ENCODE assay signal across 7 mouse cellular contexts in genomic region chrX:38473537-38474299, GRCm38 (mm10). TPM values are rescaled to one million over a fixed set of nuclear protein-coding genes. Genes with fewer than 3 reads are reported as not detected.
A peak's percentile ranks its signal among the peaks of the same experiment; 100 is the strongest.
DNase-seq lines count a peak whose midpoint lies in the region; ATAC-seq and TF ChIP-seq lines count a peak whose summit lies in the region.

No protein-coding gene starts in this region.

- peak overlapping the region; percentile 46; the same call in 1 of the 2 replicates for H3K9ac ChIP-seq in embryonic facial prominence, embryonic 12.5 days
- H3K9ac ChIP-seq in limb, embryonic 12.5 days (replicated peaks), result peak overlapping the region; percentile 27; the same call in 1 of the 2 replicates
- peak overlapping the region; percentile 27 for H3K9ac ChIP-seq in midbrain, embryonic 15.5 days

- ATAC-seq in embryonic facial prominence, embryonic 12.5 days (ENCODE audit: insufficient number of reproducible peaks, insufficient read depth, low FRiP score, low TSS enrichment), result peak; percentile 93
- ATAC-seq in limb, embryonic 12.5 days (ENCODE audit: insufficient number of reproducible peaks, insufficient read depth, low FRiP score, low TSS enrichment, low read depth), result peak; percentile 99
- peak; percentile 93 for ATAC-seq in midbrain, embryonic 15.5 days (replicated peaks)

- peak overlapping the region; percentile 91 for H3K27ac ChIP-seq in embryonic facial prominence, embryonic 12.5 days
- H3K27ac ChIP-seq in kidney, adult 2 months (ENCODE audit: insufficient read depth, low read depth, low read length), result peak overlapping the region; percentile 92
- H3K27ac ChIP-seq in limb, embryonic 12.5 days, result peak overlapping the region; percentile 92
- peak overlapping the region; percentile 71 for H3K27ac ChIP-seq in midbrain, embryonic 15.5 days
- H3K27ac ChIP-seq in spleen, adult 2 months (ENCODE audit: insufficient read depth, low read length), result peak overlapping the region; percentile 64; the same call in 1 of the 2 replicates

- H3K4me3 ChIP-seq in embryonic facial prominence, embryonic 12.5 days, result peak overlapping the region; percentile 40
- H3K4me3 ChIP-seq in kidney, adult 2 months (ENCODE audit: insufficient read depth, low read depth, low read length), result peak overlapping the region; percentile 53
- peak overlapping the region; percentile 43 for H3K4me3 ChIP-seq in limb, embryonic 12.5 days (replicated peaks)
- H3K4me3 ChIP-seq in midbrain, embryonic 15.5 days, result peak overlapping the region; percentile 64
- H3K4me3 ChIP-seq in spleen, adult 2 months (ENCODE audit: extremely low read depth, insufficient read depth, insufficient read length), result peak overlapping the region; percentile 80

- H3K4me1 ChIP-seq in embryonic facial prominence, embryonic 12.5 days, result no peaks in the 10 kb centered on the region
- no peaks in the 10 kb centered on the region for H3K4me1 ChIP-seq in kidney, adult 2 months (ENCODE audit: control insufficient read depth, insufficient read depth, low read length)
- H3K4me1 ChIP-seq in limb, embryonic 12.5 days (replicated peaks), result no peaks in the 10 kb centered on the region
- no peaks in the 10 kb centered on the region for H3K4me1 ChIP-seq in midbrain, embryonic 15.5 days
- H3K4me1 ChIP-seq in spleen, adult 2 months (ENCODE audit: control insufficient read depth, insufficient read depth, insufficient read length), result no peaks in the 10 kb centered on the region

- H3K9me3 ChIP-seq in embryonic facial prominence, embryonic 12.5 days, result no peaks in the 10 kb centered on the region
- H3K9me3 ChIP-seq in limb, embryonic 12.5 days, result no peaks in the 10 kb centered on the region
- H3K9me3 ChIP-seq in midbrain, embryonic 15.5 days, result no peaks in the 10 kb centered on the region

- peak overlapping the region; percentile 40 for H3K4me2 ChIP-seq in embryonic facial prominence, embryonic 12.5 days (replicated peaks)
- H3K4me2 ChIP-seq in limb, embryonic 12.5 days, result peak overlapping the region; percentile 49
- H3K4me2 ChIP-seq in midbrain, embryonic 15.5 days, result peak overlapping the region; percentile 52

- TF ChIP-seq CTCF in kidney, adult 2 months (conservative IDR thresholded peaks at IDR 0.05; ENCODE audit: insufficient read depth, insufficient read length, low read depth, low read length), result peak; percentile 50
- peak; percentile 39; the same call in 1 of the 2 replicates for TF ChIP-seq CTCF in spleen, adult 2 months (IDR thresholded peaks at IDR 0.05; ENCODE audit: extremely low read depth, insufficient read depth, insufficient read length, insufficient replicate concordance)

- no peaks in the 10 kb centered on the region for H3K27me3 ChIP-seq in embryonic facial prominence, embryonic 12.5 days
- no peaks in the 10 kb centered on the region for H3K27me3 ChIP-seq in kidney, adult 2 months (replicated peaks; ENCODE audit: control insufficient read depth, insufficient read depth, low read length)
- H3K27me3 ChIP-seq in limb, embryonic 12.5 days, result no peaks in the 10 kb centered on the region
- no peaks in the 10 kb centered on the region for H3K27me3 ChIP-seq in midbrain, embryonic 15.5 days (replicated peaks)
- H3K27me3 ChIP-seq in spleen, adult 2 months (ENCODE audit: control insufficient read depth, insufficient read depth, low read length), result no peaks in the 10 kb centered on the region

- WGBS in embryonic facial prominence, embryonic 12.5 days, result 17% methylated on average over 32 of the region's 32 CpGs
- 0% methylated on average over 32 of the region's 32 CpGs for WGBS in kidney, adult 2 months
- 16% methylated on average over 32 of the region's 32 CpGs for WGBS in limb, embryonic 12.5 days
- 19% methylated on average over 32 of the region's 32 CpGs for WGBS in midbrain, embryonic 15.5 days
- WGBS in spleen, adult 2 months, result 25% methylated on average over 32 of the region's 32 CpGs

- DNase-seq in adrenal gland, postnatal 14 days, result peak; percentile 80
- DNase-seq in heart, adult 18-20 months, result peak; percentile 80 to 92
- peak; percentile 92 for DNase-seq in kidney, adult 2 months
- peak; percentile 18 to 42 for DNase-seq in spleen, adult 2 months (ENCODE audit: low read depth in 1 of 2, low spot score in 2 of 2)

- TF ChIP-seq POLR2A in kidney, adult 2 months (IDR thresholded peaks at IDR 0.05; ENCODE audit: low read depth, low read length), result no peak
- no peak for TF ChIP-seq POLR2A in spleen, adult 2 months (IDR thresholded peaks at IDR 0.05; ENCODE audit: low read depth, low read length)

- H3K36me3 ChIP-seq in embryonic facial prominence, embryonic 12.5 days, result no peaks in the 10 kb centered on the region
- H3K36me3 ChIP-seq in kidney, adult 2 months (ENCODE audit: control insufficient read depth, insufficient read depth, low read length), result no peaks in the 10 kb centered on the region
- no peaks in the 10 kb centered on the region for H3K36me3 ChIP-seq in limb, embryonic 12.5 days
- H3K36me3 ChIP-seq in midbrain, embryonic 15.5 days (replicated peaks), result no peaks in the 10 kb centered on the region
- no peaks in the 10 kb centered on the region for H3K36me3 ChIP-seq in spleen, adult 2 months (ENCODE audit: control insufficient read depth, insufficient read depth, low read length)

RNA-seq across cellular contexts. Expression of gene Lamp2, which starts 17.5 kb away (rescaled TPM):
- total RNA-seq in adrenal gland, postnatal 14 days (2021), result 182 and 206 TPM in 2 replicates
- polyA plus RNA-seq in embryonic facial prominence, embryonic 12.5 days (2016; fragmentation: Nextera tagmentation; extraction: Ambion mirVana), result 88.8 and 94.5 TPM in 2 replicates
- total RNA-seq in heart, adult 18-20 months (2021), result 100 to 1,000 TPM; 120 to 134 TPM
- polyA plus RNA-seq in kidney, adult 2 months (2012; rRNA removed), result 312 and 353 TPM in 2 replicates
- polyA plus RNA-seq in limb, embryonic 12.5 days (2016; fragmentation: Nextera tagmentation; extraction: Ambion mirVana), result 82.9 and 83.6 TPM in 2 replicates
- 52.0 and 53.6 TPM in 2 replicates for polyA plus RNA-seq in midbrain, embryonic 15.5 days (2015; fragmentation: Nextera tagmentation; extraction: Ambion mirVana)
- 15.5 and 17.6 TPM in 2 replicates for polyA plus RNA-seq in spleen, adult 2 months (2012; rRNA removed)

Comparison
In these comparisons a context has a peak if more than half of its experiments do, and no peak if none do; other contexts are left out.
1. Peak in every context shown above with its lines: DNase-seq, ATAC-seq, H3K4me3 ChIP-seq and H3K27ac ChIP-seq.
2. DNase-seq: peak in every context shown above with its lines; median percentile 92 in kidney, adult 2 months; 86 in heart, adult 18-20 months; 80 in adrenal gland, postnatal 14 days; 30 in spleen, adult 2 months.